ENCODE assay signal across 25 mouse cellular contexts in genomic region chr3:52236488-52236887, GRCm38 (mm10). TPM values are rescaled to one million over a fixed set of nuclear protein-coding genes. Genes with fewer than 3 reads are reported as not detected.
A peak's percentile ranks its signal among the peaks of the same experiment; 100 is the strongest.
DNase-seq lines count a peak whose midpoint lies in the region; ATAC-seq and TF ChIP-seq lines count a peak whose summit lies in the region.
"Had no signal": no experiment of that assay in that cellular context is flagged by ENCODE, and none has a peak within 500 bp of the region (broad histone marks: within the 10 kb centered on the region; RNA-seq: fewer than 3 reads in every experiment).

No protein-coding gene starts in this region.

- no peak for ATAC-seq in hindbrain, embryonic 14.5 days (ENCODE audit: low FRiP score)
- no peak for ATAC-seq in hindbrain, embryonic 16.5 days
- ATAC-seq: CD4-positive, CD25-positive, alpha-beta regulatory T cell, adult 4 months; intestine, embryonic 16.5 days had no signal

- no peaks in the 10 kb centered on the region for H3K36me3 ChIP-seq in hindbrain, embryonic 14.5 days (replicated peaks; ENCODE audit: control insufficient read depth, insufficient read depth)
- no peaks in the 10 kb centered on the region for H3K36me3 ChIP-seq in hindbrain, embryonic 16.5 days (ENCODE audit: control insufficient read depth, insufficient read depth, low read length)
- H3K36me3 ChIP-seq: forebrain, embryonic 12.5 days; hindbrain, embryonic 15.5 days had no signal

- H3K4me1 ChIP-seq in hindbrain, embryonic 14.5 days (replicated peaks; ENCODE audit: control insufficient read depth, insufficient read depth, low read length) = no peaks in the 10 kb centered on the region
- no peaks in the 10 kb centered on the region for H3K4me1 ChIP-seq in hindbrain, embryonic 16.5 days (ENCODE audit: control insufficient read depth, insufficient read depth, low read depth, low read length)
- H3K4me1 ChIP-seq: forebrain, embryonic 12.5 days; hindbrain, embryonic 15.5 days had no signal

- H3K9ac ChIP-seq in hindbrain, embryonic 14.5 days = no peak overlapping the region
- H3K9ac ChIP-seq in hindbrain, embryonic 16.5 days (ENCODE audit: low read depth, low read length) = no peak overlapping the region
- H3K9ac ChIP-seq: forebrain, embryonic 12.5 days; hindbrain, embryonic 15.5 days; liver, embryonic 14.5 days; lung, embryonic 14.5 days had no signal

- peak; percentile 51 for DNase-seq in hindbrain, embryonic 14.5 days (ENCODE audit: low spot score)
- no peak for DNase-seq in left cerebral cortex, adult 2 months (ENCODE audit: extremely low spot score in 1 of 2, low spot score in 2 of 2)
- no peak for DNase-seq in left cerebral cortex, postnatal 14 days (ENCODE audit: low spot score in 2 of 2)
- DNase-seq in NIH3T3 (ENCODE audit: low read depth) = peak; percentile 44
- peak; percentile 23 for DNase-seq in brain, embryonic 14.5 days (ENCODE audit: low read depth)
- DNase-seq in left cerebral cortex, adult 11 months (ENCODE audit: low spot score) = no peak
- DNase-seq: adrenal gland, postnatal 10 days; cerebellum, adult 18-20 months; cerebellum, postnatal 10 days; gastrocnemius, postnatal 10 days; heart, postnatal 4 days; kidney, adult 9 months; kidney, postnatal 25 days; liver; lung, embryonic 14.5 days; right cerebral cortex, postnatal 14 days; thymus, postnatal 14 days had no signal

- H3K4me3 ChIP-seq in hindbrain, embryonic 14.5 days (replicated peaks; ENCODE audit: low read length) = no peak overlapping the region
- no peak overlapping the region for H3K4me3 ChIP-seq in hindbrain, embryonic 16.5 days (ENCODE audit: low read length)
- no peak overlapping the region for H3K4me3 ChIP-seq in left cerebral cortex, adult 2 months
- H3K4me3 ChIP-seq: erythroblast, embryonic 14.5 days; forebrain, embryonic 12.5 days; hindbrain, embryonic 15.5 days had no signal

- 87% methylated on average over 4 of the region's 4 CpGs for WGBS in hindbrain, embryonic 14.5 days
- WGBS in hindbrain, embryonic 16.5 days = 81% methylated on average over 4 of the region's 4 CpGs

- H3K27ac ChIP-seq in hindbrain, embryonic 14.5 days = no peak overlapping the region
- H3K27ac ChIP-seq in hindbrain, embryonic 16.5 days (ENCODE audit: low read depth, low read length) = no peak overlapping the region
- no peak overlapping the region for H3K27ac ChIP-seq in left cerebral cortex, adult 2 months
- H3K27ac ChIP-seq: forebrain, embryonic 12.5 days; hindbrain, embryonic 15.5 days; liver, embryonic 14.5 days had no signal

- intact Hi-C loops in left cerebral cortex, adult 2 months (cut with DNase I) = no loop called here
- intact Hi-C loops in left cerebral cortex, postnatal 14 days (cut with DNase I) = no loop called here

- H3K9me3 ChIP-seq in hindbrain, embryonic 14.5 days (ENCODE audit: control insufficient read depth, low read length) = no peaks in the 10 kb centered on the region
- H3K9me3 ChIP-seq in hindbrain, embryonic 16.5 days (ENCODE audit: control insufficient read depth, low read length) = no peaks in the 10 kb centered on the region
- H3K9me3 ChIP-seq: forebrain, embryonic 12.5 days; hindbrain, embryonic 15.5 days had no signal

- peak; percentile 35 for TF ChIP-seq CTCF in left cerebral cortex, adult 2 months (IDR thresholded peaks at IDR 0.05)
- no peak for TF ChIP-seq CTCF in brain, embryonic 14.5 days (IDR thresholded peaks at IDR 0.05; ENCODE audit: borderline replicate concordance, extremely low read depth, insufficient read depth, insufficient read length)

- TF ChIP-seq POLR2A in brain, embryonic 14.5 days (IDR thresholded peaks at IDR 0.05; ENCODE audit: borderline replicate concordance, extremely low read depth, insufficient read depth, insufficient read length, poor library complexity, severe bottlenecking) = no peak

- no peak overlapping the region for H3K4me2 ChIP-seq in hindbrain, embryonic 14.5 days (replicated peaks)
- no peak overlapping the region for H3K4me2 ChIP-seq in hindbrain, embryonic 16.5 days (ENCODE audit: low read length)
- H3K4me2 ChIP-seq: forebrain, embryonic 12.5 days; hindbrain, embryonic 15.5 days; lung, embryonic 14.5 days; midbrain, embryonic 11.5 days had no signal

- no peaks in the 10 kb centered on the region for H3K27me3 ChIP-seq in hindbrain, embryonic 14.5 days (ENCODE audit: control insufficient read depth, insufficient read depth, low read length)
- H3K27me3 ChIP-seq in hindbrain, embryonic 16.5 days (replicated peaks; ENCODE audit: control insufficient read depth, insufficient read depth, low read length) = no peaks in the 10 kb centered on the region; the same call in 1 of the 2 replicates
- H3K27me3 ChIP-seq: forebrain, embryonic 12.5 days; hindbrain, embryonic 15.5 days had no signal

RNA-seq across cellular contexts. Expression of gene Foxo1, which starts 31.6 kb away (rescaled TPM):
- polyA plus RNA-seq in hindbrain, embryonic 14.5 days (2014; fragmentation: Nextera tagmentation; extraction: Ambion mirVana) = 3.9 TPM in 2 replicates
- polyA plus RNA-seq in hindbrain, embryonic 16.5 days (2015; fragmentation: Nextera tagmentation; extraction: Ambion mirVana) = 2.3 and 3.0 TPM in 2 replicates
- total RNA-seq in left cerebral cortex, adult 2 months (2021) = 10 to 100 TPM; 10.3 to 13.8 TPM
- 10 to 100 TPM; 12.1 to 13.5 TPM for total RNA-seq in left cerebral cortex, postnatal 14 days (2021)
- 3.5 and 5.8 TPM in 2 replicates for polyA plus RNA-seq in brain, embryonic 14.5 days (2012; rRNA removed)

Comparison
In these comparisons a context has a peak if more than half of its experiments do, and no peak if none do; other contexts are left out.
1. DNase-seq: peak in hindbrain, embryonic 14.5 days (single experiment), NIH3T3 (single experiment) and brain, embryonic 14.5 days (single experiment); none in left cerebral cortex, adult 2 months (0 of 2), left cerebral cortex, postnatal 14 days (0 of 2) and left cerebral cortex, adult 11 months (single experiment).